11 mouse cellular contexts compared by ENCODE assay signal in genomic region chr19:46804751-46805150, GRCm38 (mm10). TPM values are rescaled to one million over a fixed set of nuclear protein-coding genes. Genes with fewer than 3 reads are reported as not detected.
DNase-seq lines count a peak whose midpoint lies in the region; ATAC-seq and TF ChIP-seq lines count a peak whose summit lies in the region.
"Had no signal": no experiment of that assay in that cellular context is flagged by ENCODE, and none has a peak within 500 bp of the region (broad histone marks: within the 10 kb centered on the region; RNA-seq: fewer than 3 reads in every experiment).

No protein-coding gene starts in this region.

- peak; percentile 1; the same call in 1 of the 2 replicates for TF ChIP-seq CTCF in spleen, adult 2 months (IDR thresholded peaks at IDR 0.05; ENCODE audit: extremely low read depth, insufficient read depth, insufficient read length, insufficient replicate concordance)

- WGBS in forebrain, embryonic 14.5 days: 82% methylated on average over 6 of the region's 6 CpGs
- 96% methylated on average over 6 of the region's 6 CpGs for WGBS in forebrain, embryonic 11.5 days
- WGBS in spleen, adult 2 months: 90% methylated on average over 6 of the region's 6 CpGs
- 90% methylated on average over 6 of the region's 6 CpGs for WGBS in midbrain, embryonic 13.5 days

- H3K36me3 ChIP-seq in forebrain, embryonic 14.5 days (ENCODE audit: control insufficient read depth, insufficient read depth, low read length): no peaks in the 10 kb centered on the region
- H3K36me3 ChIP-seq in forebrain, embryonic 11.5 days (ENCODE audit: control insufficient read depth, insufficient read depth, low read length): no peaks in the 10 kb centered on the region
- no peaks in the 10 kb centered on the region for H3K36me3 ChIP-seq in spleen, adult 2 months (ENCODE audit: control insufficient read depth, insufficient read depth, low read length)
- H3K36me3 ChIP-seq in midbrain, embryonic 13.5 days: no peaks in the 10 kb centered on the region

- H3K27ac ChIP-seq in forebrain, embryonic 14.5 days (ENCODE audit: low read depth, low read length): no peak overlapping the region
- no peak overlapping the region for H3K27ac ChIP-seq in forebrain, embryonic 11.5 days (ENCODE audit: low read depth, low read length)
- no peak overlapping the region for H3K27ac ChIP-seq in spleen, adult 2 months (ENCODE audit: insufficient read depth, low read length)
- H3K27ac ChIP-seq in midbrain, embryonic 13.5 days: no peak overlapping the region
- H3K27ac ChIP-seq: macrophage had no signal

- DNase-seq in forebrain, embryonic 14.5 days (ENCODE audit: low spot score): peak; percentile 6
- no peak for DNase-seq in forebrain, embryonic 11.5 days (ENCODE audit: low spot score)
- DNase-seq in spleen, adult 2 months (ENCODE audit: low read depth in 1 of 2, low spot score in 2 of 2): no peak
- no peak for DNase-seq in spleen, postnatal 14 days (ENCODE audit: low spot score in 2 of 2)
- no peak for DNase-seq in layer of hippocampus, postnatal 14 days (ENCODE audit: low spot score in 2 of 2)
- DNase-seq: forebrain, postnatal 0 days; layer of hippocampus, adult 9-11 months had no signal

- ATAC-seq in forebrain, embryonic 14.5 days: no peak
- ATAC-seq in forebrain, embryonic 11.5 days (replicated peaks; ENCODE audit: low FRiP score): no peak
- ATAC-seq in erythroblast, adult 5-6 weeks (replicated peaks; ENCODE audit: low FRiP score, poor library complexity, severe bottlenecking): peak; percentile 75
- ATAC-seq in midbrain, embryonic 13.5 days: no peak
- ATAC-seq in megakaryocyte, adult 5-6 weeks (ENCODE audit: poor library complexity, severe bottlenecking): no peak
- ATAC-seq: forebrain, postnatal 0 days had no signal

- H3K4me3 ChIP-seq in forebrain, embryonic 14.5 days (ENCODE audit: low read depth, low read length): no peak overlapping the region
- H3K4me3 ChIP-seq in forebrain, embryonic 11.5 days (ENCODE audit: low read depth, low read length): no peak overlapping the region
- H3K4me3 ChIP-seq in spleen, adult 2 months (ENCODE audit: extremely low read depth, insufficient read depth, insufficient read length): no peak overlapping the region
- no peak overlapping the region for H3K4me3 ChIP-seq in midbrain, embryonic 13.5 days (replicated peaks)

- no peak overlapping the region for H3K9ac ChIP-seq in forebrain, embryonic 14.5 days (ENCODE audit: low read length)
- no peak overlapping the region for H3K9ac ChIP-seq in forebrain, embryonic 11.5 days (ENCODE audit: low read length)
- no peak overlapping the region for H3K9ac ChIP-seq in midbrain, embryonic 13.5 days (replicated peaks)
- H3K9ac ChIP-seq: forebrain, postnatal 0 days had no signal

- H3K4me1 ChIP-seq in forebrain, embryonic 14.5 days (ENCODE audit: control insufficient read depth, insufficient read depth, low read length): no peaks in the 10 kb centered on the region
- H3K4me1 ChIP-seq in forebrain, embryonic 11.5 days (replicated peaks; ENCODE audit: control insufficient read depth, insufficient read depth, low read length): no peaks in the 10 kb centered on the region
- no peaks in the 10 kb centered on the region for H3K4me1 ChIP-seq in spleen, adult 2 months (ENCODE audit: control insufficient read depth, insufficient read depth, insufficient read length)
- H3K4me1 ChIP-seq in midbrain, embryonic 13.5 days (replicated peaks): peaks cover 11% of the 10 kb centered on the region

- no peak for TF ChIP-seq POLR2A in spleen, adult 2 months (IDR thresholded peaks at IDR 0.05; ENCODE audit: low read depth, low read length)

- no peaks in the 10 kb centered on the region for H3K9me3 ChIP-seq in forebrain, embryonic 14.5 days (replicated peaks; ENCODE audit: control insufficient read depth, low read length)
- no peaks in the 10 kb centered on the region for H3K9me3 ChIP-seq in forebrain, embryonic 11.5 days (ENCODE audit: control insufficient read depth, low read length)
- no peaks in the 10 kb centered on the region for H3K9me3 ChIP-seq in midbrain, embryonic 13.5 days

- H3K4me2 ChIP-seq in forebrain, embryonic 14.5 days (ENCODE audit: low read length): no peak overlapping the region
- no peak overlapping the region for H3K4me2 ChIP-seq in forebrain, embryonic 11.5 days (ENCODE audit: low read depth, low read length, severe bottlenecking)
- no peak overlapping the region for H3K4me2 ChIP-seq in midbrain, embryonic 13.5 days (replicated peaks)

- no peaks in the 10 kb centered on the region for H3K27me3 ChIP-seq in forebrain, embryonic 14.5 days (replicated peaks; ENCODE audit: control insufficient read depth, insufficient read depth, low read length)
- no peaks in the 10 kb centered on the region for H3K27me3 ChIP-seq in forebrain, embryonic 11.5 days (ENCODE audit: control insufficient read depth, insufficient read depth, low read length)
- no peaks in the 10 kb centered on the region for H3K27me3 ChIP-seq in spleen, adult 2 months (ENCODE audit: control insufficient read depth, insufficient read depth, low read length)
- H3K27me3 ChIP-seq in midbrain, embryonic 13.5 days: no peaks in the 10 kb centered on the region

RNA-seq across cellular contexts. Expression of gene Cnnm2, which starts 43.4 kb away (rescaled TPM):
- 2.8 and 4.1 TPM in 2 replicates for polyA plus RNA-seq in forebrain, embryonic 14.5 days (2014; fragmentation: Nextera tagmentation; extraction: Ambion mirVana)
- 3.2 and 3.8 TPM in 2 replicates for polyA plus RNA-seq in forebrain, embryonic 11.5 days (2014; fragmentation: Nextera tagmentation; extraction: Ambion mirVana)
- polyA plus RNA-seq in spleen, adult 2 months (2012; rRNA removed): 5.5 and 7.7 TPM in 2 replicates
- total RNA-seq in erythroblast, adult 5-6 weeks (2015; ENCODE audit: low replicate concordance): 34.0 and 36.6 TPM in 2 replicates
- 51.7 and 58.0 TPM in 2 replicates for total RNA-seq in erythroblast, adult 5-6 weeks (2017; ENCODE audit: low replicate concordance)
- 10 to 100 TPM; 32.1 to 36.0 TPM for total RNA-seq in layer of hippocampus, postnatal 14 days (2021)
- 4.4 and 7.5 TPM in 2 replicates for polyA plus RNA-seq in midbrain, embryonic 13.5 days (2015; fragmentation: Nextera tagmentation; extraction: Ambion mirVana)
- total RNA-seq in megakaryocyte, adult 5-6 weeks (2015): 3.9 and 6.9 TPM in 2 replicates
- total RNA-seq in megakaryocyte, adult 5-6 weeks (2017): 2.4 and 4.3 TPM in 2 replicates
